Mouse (Mus musculus) CD8-positive naive resting alpha-beta T cell, adult 57 days (primary cell): Measurements from ENCODE around the gene Gm3373. TPM values are rescaled to one million over a fixed set of nuclear protein-coding genes. Genes with fewer than 3 reads are reported as not detected.

Experiments
- total RNA-seq: library from RNA; stranded (reverse); gene quantifications from one replicate; pipeline ENCODE4 v1.2.4, GENCODE M21; 2023

Gm3373 gene
- total RNA-seq = 0.37 TPM

DNA sequence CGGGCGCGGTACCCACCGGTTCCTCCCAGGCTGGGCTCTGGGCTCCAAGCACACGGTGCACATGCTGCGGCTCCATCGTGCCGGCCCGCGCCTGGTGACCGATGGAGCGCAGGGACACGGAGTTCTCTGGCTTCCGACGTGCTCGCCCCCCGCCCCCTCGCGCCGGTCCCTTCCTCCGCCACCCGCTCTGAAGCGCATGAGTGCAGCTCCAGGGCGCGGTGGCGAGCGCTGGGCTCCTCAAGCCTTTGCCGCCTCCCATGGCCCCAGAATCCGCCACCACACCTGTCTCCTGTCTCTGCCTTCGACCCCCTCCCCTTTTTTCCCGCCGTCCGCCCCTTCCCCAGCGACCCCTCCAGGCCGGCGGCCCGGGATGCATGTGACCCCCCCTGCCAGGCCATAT is at the start of gene Gm3373:
TSS of gene Gm3373 (minus strand) at position 101 of the 400 bp plus-strand sequence.

DNA sequence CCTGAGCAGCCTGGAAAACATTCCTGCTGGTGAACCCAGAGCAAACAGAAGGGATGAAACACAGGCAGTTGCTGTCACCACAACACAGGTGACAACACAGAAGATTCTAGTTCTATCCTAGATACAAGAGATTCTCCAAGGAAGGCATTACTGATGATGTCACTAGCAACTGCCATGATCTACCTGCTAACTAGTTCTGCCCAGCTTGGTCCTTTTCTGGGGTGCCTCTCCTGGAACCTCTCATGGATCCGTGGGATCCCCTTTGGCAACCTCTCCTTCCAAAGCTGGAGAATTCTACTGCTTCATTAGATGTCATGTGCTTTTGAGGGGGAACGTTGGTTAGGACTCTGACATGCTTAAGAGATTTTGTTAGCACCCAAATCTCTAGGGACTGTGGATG is 54.0 kb downstream of the Gm3373 start, which contains the start of gene Gm9603:
TSS of gene Gm9603 (minus strand) at position 101 of the 400 bp plus-strand sequence.

Other genes with a start within 250 kb of the Gm3373 start
- gene Gm3488, start 239.9 kb downstream of the Gm3373 start, total RNA-seq = not detected
- gene Gm3532, start 203.1 kb downstream of the Gm3373 start, total RNA-seq = not detected
- not detected for gene Gm8265, start 108.5 kb downstream of the Gm3373 start, total RNA-seq
- not detected for gene Gm9603, start 54.1 kb downstream of the Gm3373 start, total RNA-seq
- gene Gm3383, start 66.4 kb upstream of the Gm3373 start, total RNA-seq = 0.70 TPM
- not detected for gene Gm3424, start 88.8 kb upstream of the Gm3373 start, total RNA-seq
- gene Gm8237, start 138.8 kb upstream of the Gm3373 start, total RNA-seq = not detected
- not detected for gene Gm3248, start 220.2 kb upstream of the Gm3373 start, total RNA-seq
- not detected for gene Gm3453, start 237.6 kb upstream of the Gm3373 start, total RNA-seq